Mouse (Mus musculus): ENCODE results near the gene 2210408I21Rik. TPM values are rescaled to one million over a fixed set of nuclear protein-coding genes. Genes with fewer than 3 reads are reported as not detected.

Gene 2210408I21Rik
- polyA plus RNA-seq, 1 experiment from 2014 or later = 2.8 TPM

- Histone ChIP-seq H3K27me3 (replicated peaks; ENCODE audit: control insufficient read depth, insufficient read depth, low read length) (no peaks in the 10 kb centered on the region), H3K36me3 (ENCODE audit: control insufficient read depth, insufficient read depth) (no peaks in the 10 kb centered on the region), H3K4me1 (replicated peaks; ENCODE audit: control insufficient read depth, insufficient read depth, low read length) (no peaks in the 10 kb centered on the region), H3K9me3 (ENCODE audit: control insufficient read depth) (no peaks in the 10 kb centered on the region), H3K27ac (ENCODE audit: low read depth, low read length) (no peak overlapping the region), H3K9ac (ENCODE audit: low read depth, low read length) (no peak overlapping the region), H3K4me2 (replicated peaks; ENCODE audit: low read depth) (no peak overlapping the region), H3K4me3 (ENCODE audit: low read depth, low read length) (no peak overlapping the region)
- ATAC-seq = no peak
- 49% methylated on average over 3 of the region's 3 CpGs for WGBS
- no peak for TF ChIP-seq CTCF (IDR thresholded peaks at IDR 0.05; ENCODE audit: low read depth)
These were observed 354.8 kb downstream of the 2210408I21Rik start for GRCm38 (mm10) chr13:77489938-77490651.

GRCm38 (mm10) chr13:77514046-77514445 lies 378.7 kb downstream of the 2210408I21Rik start:
- no peak overlapping the region for H3K9ac ChIP-seq (ENCODE audit: low read depth, low read length)
- H3K4me2 ChIP-seq (replicated peaks; ENCODE audit: low read depth) = no peak overlapping the region
- H3K4me1 ChIP-seq (replicated peaks; ENCODE audit: control insufficient read depth, insufficient read depth, low read length) = no peaks in the 10 kb centered on the region
- H3K9me3 ChIP-seq (ENCODE audit: control insufficient read depth) = no peaks in the 10 kb centered on the region
- H3K27me3 ChIP-seq (replicated peaks; ENCODE audit: control insufficient read depth, insufficient read depth, low read length) = no peaks in the 10 kb centered on the region
- 72% methylated on average over 1 of the region's 1 CpGs for WGBS
- H3K4me3 ChIP-seq (ENCODE audit: low read depth, low read length) = no peak overlapping the region
- H3K27ac ChIP-seq (ENCODE audit: low read depth, low read length) = no peak overlapping the region
- ATAC-seq = no peak
- no peaks in the 10 kb centered on the region for H3K36me3 ChIP-seq (ENCODE audit: control insufficient read depth, insufficient read depth)
- TF ChIP-seq CTCF (IDR thresholded peaks at IDR 0.05; ENCODE audit: low read depth) = no peak

- TF ChIP-seq CTCF (IDR thresholded peaks at IDR 0.05; ENCODE audit: low read depth) = no peak
- H3K9me3 ChIP-seq (ENCODE audit: control insufficient read depth) = no peaks in the 10 kb centered on the region
- H3K4me1 ChIP-seq (replicated peaks; ENCODE audit: control insufficient read depth, insufficient read depth, low read length) = no peaks in the 10 kb centered on the region
- no peak overlapping the region for H3K9ac ChIP-seq (ENCODE audit: low read depth, low read length)
- no peaks in the 10 kb centered on the region for H3K27me3 ChIP-seq (replicated peaks; ENCODE audit: control insufficient read depth, insufficient read depth, low read length)
- no peak overlapping the region for H3K4me3 ChIP-seq (ENCODE audit: low read depth, low read length)
- no peak overlapping the region for H3K27ac ChIP-seq (ENCODE audit: low read depth, low read length)
- 69% methylated on average over 8 of the region's 8 CpGs for WGBS
- no peak overlapping the region for H3K4me2 ChIP-seq (replicated peaks; ENCODE audit: low read depth)
- H3K36me3 ChIP-seq (ENCODE audit: control insufficient read depth, insufficient read depth) = no peaks in the 10 kb centered on the region
- ATAC-seq = no peak
These were observed 393.8 kb downstream of the 2210408I21Rik start for GRCm38 (mm10) chr13:77528960-77529699.

- Histone ChIP-seq H3K27me3 (replicated peaks; ENCODE audit: control insufficient read depth, insufficient read depth, low read length) (no peaks in the 10 kb centered on the region), H3K36me3 (ENCODE audit: control insufficient read depth, insufficient read depth) (no peaks in the 10 kb centered on the region), H3K4me2 (replicated peaks; ENCODE audit: low read depth) (no peak overlapping the region), H3K9me3 (ENCODE audit: control insufficient read depth) (no peaks in the 10 kb centered on the region), H3K27ac (ENCODE audit: low read depth, low read length) (no peak overlapping the region), H3K9ac (ENCODE audit: low read depth, low read length) (no peak overlapping the region), H3K4me3 (ENCODE audit: low read depth, low read length) (no peak overlapping the region), H3K4me1 (replicated peaks; ENCODE audit: control insufficient read depth, insufficient read depth, low read length) (no peaks in the 10 kb centered on the region)
- TF ChIP-seq CTCF (IDR thresholded peaks at IDR 0.05; ENCODE audit: low read depth) = no peak
- no peak for ATAC-seq
These were observed 394.4 kb downstream of the 2210408I21Rik start for GRCm38 (mm10) chr13:77529760-77530159.

GRCm38 (mm10) chr13:77537466-77537865 lies 402.1 kb downstream of the 2210408I21Rik start:
- Histone ChIP-seq H3K9me3 (ENCODE audit: control insufficient read depth) (no peaks in the 10 kb centered on the region), H3K9ac (ENCODE audit: low read depth, low read length) (no peak overlapping the region), H3K4me2 (replicated peaks; ENCODE audit: low read depth) (no peak overlapping the region), H3K4me1 (replicated peaks; ENCODE audit: control insufficient read depth, insufficient read depth, low read length) (no peaks in the 10 kb centered on the region), H3K27me3 (replicated peaks; ENCODE audit: control insufficient read depth, insufficient read depth, low read length) (no peaks in the 10 kb centered on the region), H3K4me3 (ENCODE audit: low read depth, low read length) (no peak overlapping the region), H3K36me3 (ENCODE audit: control insufficient read depth, insufficient read depth) (no peaks in the 10 kb centered on the region), H3K27ac (ENCODE audit: low read depth, low read length) (no peak overlapping the region)
- WGBS = 89% methylated on average over 4 of the region's 4 CpGs
- TF ChIP-seq CTCF (IDR thresholded peaks at IDR 0.05; ENCODE audit: low read depth) = no peak
- no peak for ATAC-seq

- Histone ChIP-seq H3K4me2 (replicated peaks; ENCODE audit: low read depth) (no peak overlapping the region), H3K27ac (ENCODE audit: low read depth, low read length) (no peak overlapping the region), H3K9ac (ENCODE audit: low read depth, low read length) (no peak overlapping the region), H3K36me3 (ENCODE audit: control insufficient read depth, insufficient read depth) (no peaks in the 10 kb centered on the region), H3K9me3 (ENCODE audit: control insufficient read depth) (no peaks in the 10 kb centered on the region), H3K4me1 (replicated peaks; ENCODE audit: control insufficient read depth, insufficient read depth, low read length) (no peaks in the 10 kb centered on the region), H3K27me3 (replicated peaks; ENCODE audit: control insufficient read depth, insufficient read depth, low read length) (no peaks in the 10 kb centered on the region), H3K4me3 (ENCODE audit: low read depth, low read length) (no peak overlapping the region)
- TF ChIP-seq CTCF (IDR thresholded peaks at IDR 0.05; ENCODE audit: low read depth) = no peak
- 56% methylated on average over 16 of the region's 16 CpGs for WGBS
- ATAC-seq = no peak
These were observed 412.4 kb downstream of the 2210408I21Rik start for GRCm38 (mm10) chr13:77547486-77548385.
